Mouse (Mus musculus) MEL (cell line): Measurements from ENCODE around the gene Gm11985. TPM values are rescaled to one million over a fixed set of nuclear protein-coding genes. Genes with fewer than 3 reads are reported as not detected.

Experiments
- DNase-seq: peaks from one replicate; pipeline ENCODE4 v3.0.0; 2011; ENCODE audit warnings: low read depth, low spot score
- H3K27ac ChIP-seq: 2 replicates; pipeline ENCODE4 v1.5.1; 2012; ENCODE audit warnings: low read depth, mild to moderate bottlenecking, control low read depth, low read length, moderate library complexity; ENCODE audit not compliant: control insufficient read depth
- H3K27me3 ChIP-seq, 2 experiments: fragments of 150-350 bp in 1 of 2; sonication (generic) in 1 of 2; 2 replicates each; pipeline ENCODE4 v1.6.1; 2012; ENCODE audit warnings: low read length in 2 of 2, mild to moderate bottlenecking in 2 of 2, improper control_type of control experiment in 1 of 2, moderate library complexity in 1 of 2; ENCODE audit not compliant: insufficient read depth in 2 of 2, control insufficient read depth in 1 of 2
- H3K36me3 ChIP-seq, 2 experiments: 2 replicates each; pipeline ENCODE4 v1.6.1; 2012 to 2014; ENCODE audit warnings: low read length in 2 of 2, improper control_type of control experiment in 1 of 2, inconsistent platforms in 1 of 2, mild to moderate bottlenecking in 1 of 2; ENCODE audit not compliant: insufficient read depth in 2 of 2, control insufficient read depth in 1 of 2
- H3K4me1 ChIP-seq, 2 experiments: fragments of 150-350 bp in 1 of 2; sonication (generic) in 1 of 2; 2 replicates each; pipeline ENCODE4 v1.6.1; 2012; ENCODE audit warnings: low read length in 2 of 2, improper control_type of control experiment in 1 of 2, mild to moderate bottlenecking in 1 of 2; ENCODE audit not compliant: insufficient read depth in 2 of 2, control insufficient read depth in 1 of 2
- H3K4me3 ChIP-seq, 2 experiments: fragments of 150-350 bp in 1 of 2; sonication (generic) in 1 of 2; 2 replicates each; pipeline ENCODE4 v1.5.1; 2012; ENCODE audit warnings: low read depth in 2 of 2, low read length in 2 of 2, mild to moderate bottlenecking in 2 of 2, moderate library complexity in 2 of 2, control low read depth in 1 of 2, improper control_type of control experiment in 1 of 2; ENCODE audit not compliant: control insufficient read depth in 1 of 2, insufficient read depth in 1 of 2
- H3K79me2 ChIP-seq: 2 replicates; pipeline ENCODE4 v1.6.1; 2012; ENCODE audit warnings: mild to moderate bottlenecking, low read length, moderate library complexity; ENCODE audit not compliant: control insufficient read depth, poor library complexity, insufficient read depth
- H3K9ac ChIP-seq: 2 replicates; pipeline ENCODE4 v1.6.1; 2012; ENCODE audit warnings: low read depth, mild to moderate bottlenecking, control low read depth, low read length, moderate library complexity; ENCODE audit not compliant: control insufficient read depth, poor library complexity, severe bottlenecking
- H3K9me3 ChIP-seq: fragments of 150-350 bp; sonication (generic); replicated peaks from 2 replicates; pipeline ENCODE4 v1.6.1; 2012; ENCODE audit warnings: mild to moderate bottlenecking, low read length, improper control_type of control experiment, moderate library complexity; ENCODE audit not compliant: insufficient read depth
- CHD1 ChIP-seq: IDR thresholded peaks from 2 replicates; pipeline ENCODE4 v1.6.1; 2012; ENCODE audit warnings: low read depth, mild to moderate bottlenecking, inconsistent platforms, low read length, improper control_type of control experiment
- MAX ChIP-seq: IDR thresholded peaks from 2 replicates; pipeline ENCODE4 v1.6.1; 2011; ENCODE audit warnings: low read length, improper control_type of control experiment
- MEF2A ChIP-seq: IDR thresholded peaks from 2 replicates; pipeline ENCODE4 v1.6.1; 2014; ENCODE audit warnings: low read depth, mild to moderate bottlenecking, inconsistent platforms, low read length, improper control_type of control experiment; ENCODE audit not compliant: poor library complexity, insufficient replicate concordance, severe bottlenecking; ENCODE audit errors: extremely low read depth
- POLR2A ChIP-seq, 2 experiments: IDR thresholded peaks; 2 replicates each; pipeline ENCODE4 v1.6.1; 2011 to 2012; ENCODE audit warnings: low read length in 2 of 2, mild to moderate bottlenecking in 2 of 2, control low read depth in 1 of 2, improper control_type of control experiment in 1 of 2, low read depth in 1 of 2, moderate library complexity in 1 of 2; ENCODE audit not compliant: control insufficient read depth in 1 of 2, insufficient read depth in 1 of 2, poor library complexity in 1 of 2
- SMC3 ChIP-seq: IDR thresholded peaks from 2 replicates; pipeline ENCODE4 v1.6.1; 2011; ENCODE audit warnings: low read depth, low read length, improper control_type of control experiment
- TAL1 ChIP-seq: IDR thresholded peaks from 2 replicates; pipeline ENCODE4 v1.6.1; 2012; ENCODE audit warnings: mild to moderate bottlenecking, inconsistent platforms, low read length, moderate library complexity, mixed read lengths
- UBTF ChIP-seq: IDR thresholded peaks from 2 replicates; pipeline ENCODE4 v1.6.1; 2012; ENCODE audit warnings: low read depth, mild to moderate bottlenecking, inconsistent platforms, low read length, improper control_type of control experiment, moderate library complexity, borderline replicate concordance; ENCODE audit not compliant: insufficient read depth
- USF2 ChIP-seq, 2 experiments: IDR thresholded peaks; 2 replicates each; pipeline ENCODE4 v1.6.1; 2011 to 2012; ENCODE audit warnings: improper control_type of control experiment in 2 of 2, low read length in 2 of 2, borderline replicate concordance in 1 of 2, inconsistent platforms in 1 of 2, low read depth in 1 of 2, mild to moderate bottlenecking in 1 of 2; ENCODE audit not compliant: insufficient read depth in 1 of 2
- ZC3H11A ChIP-seq: IDR thresholded peaks from 2 replicates; pipeline ENCODE4 v1.6.1; 2012; ENCODE audit warnings: low read depth, mild to moderate bottlenecking, inconsistent platforms, low read length, improper control_type of control experiment
- ZKSCAN1 ChIP-seq: IDR thresholded peaks from 2 replicates; pipeline ENCODE4 v1.6.1; 2012; ENCODE audit warnings: low read depth, mild to moderate bottlenecking, inconsistent platforms, low read length, improper control_type of control experiment, moderate library complexity
- ZMIZ1 ChIP-seq: IDR thresholded peaks from 2 replicates; pipeline ENCODE4 v1.6.1; 2012; ENCODE audit warnings: low read depth, mild to moderate bottlenecking, inconsistent platforms, low read length, improper control_type of control experiment, moderate library complexity
- ZNF384 ChIP-seq: IDR thresholded peaks from 2 replicates; pipeline ENCODE4 v1.6.1; 2012; ENCODE audit warnings: low read depth, mild to moderate bottlenecking, inconsistent platforms, low read length, improper control_type of control experiment
- polyA plus RNA-seq, 2 experiments: library from polyadenylated mRNA; stranded (reverse) in 1 of 2; unstranded in 1 of 2; fragments of >175 nt in 1 of 2; fragments of >200 nt in 1 of 2; gene quantifications; 2 replicates each; pipeline versions ENCODE4 v1.2.1 to v1.2.4; 2012; ENCODE audit warnings: low replicate concordance in 2 of 2, low read depth in 1 of 2; ENCODE audit not compliant: insufficient read length in 2 of 2, insufficient read depth in 1 of 2, missing spikeins in 1 of 2
- total RNA-seq: library from RNA; depleted of rRNA; stranded (reverse); fragments of 300-350 nt; gene quantifications from 2 replicates; pipeline ENCODE4 v1.2.3, GENCODE M21; 2012

Gm11985 gene
- total and polyA plus RNA-seq, 3 experiments, result not detected

GRCm38 (mm10) chr11:7153081-7153480 lies 35.3 kb downstream of the Gm11985 start:
- Histone ChIP-seq H3K27me3 (no peaks in the 10 kb centered on the region), H3K4me3 (no peak overlapping the region), H3K27ac (no peak overlapping the region), H3K79me2 (no peaks in the 10 kb centered on the region), H3K36me3 (no peaks in the 10 kb centered on the region), H3K9me3 (no peaks in the 10 kb centered on the region), H3K9ac (no peak overlapping the region), H3K4me1 (no peaks in the 10 kb centered on the region)
- TF ChIP-seq ZNF384 (no peak), ZMIZ1 (no peak)
- DNase-seq, result no peak

- H3K9me3 ChIP-seq, result no peaks in the 10 kb centered on the region
- no peak overlapping the region for H3K27ac ChIP-seq
- H3K4me3 ChIP-seq, result no peak overlapping the region
- TF ChIP-seq CHD1 (no peak), SMC3 (no peak)
- H3K4me1 ChIP-seq, result no peaks in the 10 kb centered on the region
- no peak overlapping the region for H3K9ac ChIP-seq
- H3K79me2 ChIP-seq, result no peaks in the 10 kb centered on the region
- no peaks in the 10 kb centered on the region for H3K27me3 ChIP-seq
- DNase-seq, result no peak
- no peaks in the 10 kb centered on the region for H3K36me3 ChIP-seq
Observed at GRCm38 (mm10) chr11:7152371-7152770, 36.0 kb downstream of the Gm11985 start.

- H3K4me1 ChIP-seq, result no peaks in the 10 kb centered on the region
- no peaks in the 10 kb centered on the region for H3K79me2 ChIP-seq
- no peak overlapping the region for H3K9ac ChIP-seq
- H3K27ac ChIP-seq, result no peak overlapping the region
- H3K9me3 ChIP-seq, result no peaks in the 10 kb centered on the region
- no peak overlapping the region for H3K4me3 ChIP-seq
- no peaks in the 10 kb centered on the region for H3K36me3 ChIP-seq
- TF ChIP-seq ZKSCAN1 (no peak), ZMIZ1 (no peak), POLR2A (IDR thresholded peaks at IDR 0.05; ENCODE audit: control insufficient read depth in 1 of 2, insufficient read depth in 1 of 2, low read depth in 1 of 2, low read length in 2 of 2, poor library complexity in 1 of 2) (no peak), ZNF384 (no peak), MEF2A (no peak)
- H3K27me3 ChIP-seq, result no peaks in the 10 kb centered on the region
- no peak for DNase-seq
Observed at GRCm38 (mm10) chr11:7150511-7150910, 37.9 kb downstream of the Gm11985 start.

- DNase-seq, result no peak
- Histone ChIP-seq H3K36me3 (no peaks in the 10 kb centered on the region), H3K4me3 (no peak overlapping the region), H3K27ac (no peak overlapping the region), H3K27me3 (no peaks in the 10 kb centered on the region), H3K9me3 (no peaks in the 10 kb centered on the region), H3K79me2 (no peaks in the 10 kb centered on the region), H3K9ac (no peak overlapping the region), H3K4me1 (no peaks in the 10 kb centered on the region)
- no peak for TF ChIP-seq USF2 (IDR thresholded peaks at IDR 0.05; ENCODE audit: borderline replicate concordance in 1 of 2, insufficient read depth in 1 of 2, low read depth in 1 of 2, low read length in 2 of 2)
- TF ChIP-seq ZC3H11A, result no peak
- TF ChIP-seq ZNF384, result no peak
- no peak for TF ChIP-seq MEF2A
- TF ChIP-seq MAX, result no peak
- no peak for TF ChIP-seq UBTF
- no peak for TF ChIP-seq TAL1
Observed at GRCm38 (mm10) chr11:7149471-7149870, 38.9 kb downstream of the Gm11985 start.
